Mouse (Mus musculus) limb, embryonic 15.5 days (tissue): ENCODE measurements around the gene Scgb1b18. TPM values are rescaled to one million over a fixed set of nuclear protein-coding genes. Genes with fewer than 3 reads are reported as not detected.
"Not testable (repeated sequence)": the region's sequence is repeated elsewhere in the genome, so short reads cannot be mapped to it uniquely, and the experiment has no call there.

Experiments used
- ATAC-seq: fragments of 200-750 bp; cut with Nextera tagmentation; 2 replicates; pipeline ENCODE4 v1.8.0; 2017; ENCODE audit warnings: low read depth, moderate TSS enrichment; ENCODE audit not compliant: insufficient number of reproducible peaks, low FRiP score, low TSS enrichment
- H3K27ac ChIP-seq: fragments of 300-500 bp; sonication (generic); 2 replicates; pipeline ENCODE4 v1.5.1; 2015; ENCODE audit warnings: moderate library complexity, mild to moderate bottlenecking, inconsistent platforms
- H3K27me3 ChIP-seq: fragments of 300-500 bp; sonication (generic); 2 replicates; pipeline ENCODE4 v1.6.1; 2015; ENCODE audit warnings: inconsistent platforms
- H3K36me3 ChIP-seq: fragments of 300-500 bp; sonication (generic); 2 replicates; pipeline ENCODE4 v1.6.1; 2015; ENCODE audit warnings: inconsistent platforms
- H3K4me1 ChIP-seq: fragments of 300-500 bp; sonication (generic); 2 replicates; pipeline ENCODE4 v1.6.1; 2015; ENCODE audit warnings: inconsistent platforms
- H3K4me2 ChIP-seq: fragments of 300-500 bp; sonication (generic); 2 replicates; pipeline ENCODE4 v1.6.1; 2015; ENCODE audit warnings: mild to moderate bottlenecking, inconsistent platforms
- H3K4me3 ChIP-seq: fragments of 300-500 bp; sonication (generic); 2 replicates; pipeline ENCODE4 v1.5.1; 2015; ENCODE audit warnings: mild to moderate bottlenecking, inconsistent platforms
- H3K9ac ChIP-seq: fragments of 300-500 bp; sonication (generic); 2 replicates; pipeline ENCODE4 v1.6.1; 2015; ENCODE audit warnings: inconsistent platforms
- H3K9me3 ChIP-seq: fragments of 300-500 bp; sonication (generic); 2 replicates; pipeline ENCODE4 v1.6.1; 2016; ENCODE audit warnings: inconsistent platforms
- WGBS: fragments of 180-500 bp; shearing (Covaris S2); methylation state at CpG from one replicate; pipeline ENCODE4 v1.1.7; 2015; 5-methylcytosine and 5-hydroxymethylcytosine counted together
- polyA plus RNA-seq: library from polyadenylated mRNA; unstranded; fragments of >200 nt; fragmentation: Nextera tagmentation; extraction: Ambion mirVana; gene quantifications from 2 replicates; pipeline ENCODE4 v1.2.1, GENCODE M21; 2015

Scgb1b18 gene
- polyA plus RNA-seq = not detected in 2 replicates

DNA sequence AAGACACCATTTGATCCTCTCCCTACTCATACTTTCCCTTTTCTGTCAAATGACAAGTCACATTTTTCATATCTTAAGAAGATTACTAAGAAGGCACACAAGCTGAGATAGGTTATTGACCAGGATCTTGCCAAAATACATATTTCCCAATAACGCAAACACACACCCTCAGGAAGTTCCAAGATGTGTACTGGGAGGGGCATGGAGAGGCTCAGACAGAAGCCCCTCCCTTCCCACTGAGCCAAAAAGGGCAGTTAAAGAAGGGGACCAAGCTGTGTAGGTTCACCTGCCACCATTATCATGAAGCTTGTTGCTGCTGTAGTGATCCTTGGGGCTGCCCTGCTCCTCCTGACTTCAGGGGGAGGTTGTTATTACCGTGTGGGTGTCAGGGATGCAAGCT is at the start of gene Scgb1b18:
Scgb1b18 (plus strand) TSS at position 301 of the 400 bp plus-strand sequence.
- not testable (repeated sequence) for H3K9me3 ChIP-seq, H3K4me1 ChIP-seq, H3K4me2 ChIP-seq, H3K4me3 ChIP-seq, H3K9ac ChIP-seq, H3K27me3 ChIP-seq, H3K36me3 ChIP-seq, ATAC-seq, H3K27ac ChIP-seq
- WGBS = no CpG with 5 or more reads among the region's 2 CpGs

DNA sequence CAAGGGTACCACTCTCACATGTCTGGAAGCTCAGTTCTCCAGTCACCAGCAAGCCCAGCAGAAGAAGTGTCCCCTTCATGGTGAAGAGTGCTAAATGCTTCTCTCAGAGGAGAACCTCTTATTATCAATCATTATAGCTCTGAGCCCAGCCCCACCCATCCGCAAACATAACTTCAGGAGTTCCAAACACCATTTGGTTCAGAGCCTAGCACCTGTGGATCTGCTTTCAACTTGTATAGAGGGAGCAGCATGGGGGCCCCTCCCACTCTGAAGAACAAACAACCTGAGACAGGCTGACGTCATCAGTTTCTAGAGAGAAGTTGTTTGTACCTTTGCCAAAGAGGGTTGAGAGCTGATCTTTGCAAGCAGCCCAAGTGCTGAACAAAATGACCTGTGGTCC is 11.6 kb upstream of the Scgb1b18 start, which contains the start of gene Scgb2b18:
Scgb2b18 (minus strand) TSS at position 101 of the 400 bp plus-strand sequence.
- not testable (repeated sequence) for H3K27me3 ChIP-seq, H3K4me1 ChIP-seq, H3K4me2 ChIP-seq, H3K9ac ChIP-seq, H3K36me3 ChIP-seq, H3K27ac ChIP-seq, ATAC-seq, H3K4me3 ChIP-seq, H3K9me3 ChIP-seq
- 70% methylated on average over 2 of the region's 2 CpGs for WGBS

Other genes with a start within 250 kb of the Scgb1b18 start
- gene Scgb2b17, start 129.0 kb upstream of the Scgb1b18 start, polyA plus RNA-seq = not detected in 2 replicates
- gene Scgb1b17, start 122.1 kb upstream of the Scgb1b18 start, polyA plus RNA-seq = not detected in 2 replicates
- gene Scgb2b18, start 11.7 kb upstream of the Scgb1b18 start, polyA plus RNA-seq = not detected in 2 replicates
- gene Scgb2b19, start 94.8 kb downstream of the Scgb1b18 start, polyA plus RNA-seq = not detected in 2 replicates
- gene Scgb1b19, start 101.7 kb downstream of the Scgb1b18 start, polyA plus RNA-seq = not detected in 2 replicates
- gene Scgb2b20, start 180.8 kb downstream of the Scgb1b18 start, polyA plus RNA-seq = not detected in 2 replicates
- not detected in 2 replicates for gene Scgb1b20, start 187.7 kb downstream of the Scgb1b18 start, polyA plus RNA-seq